Mouse (Mus musculus): ENCODE data around the gene Amigo2.
"Not testable (repeated sequence)": the region's sequence is repeated elsewhere in the genome, so short reads cannot be mapped to it uniquely, and the experiment has no call there.

The Amigo2 gene

GRCm38 (mm10) chr15:97212501-97213477, 34.3 kb downstream of the Amigo2 start:
- DNase-seq: no peak

GRCm38 (mm10) chr15:97209754-97210153, 37.3 kb downstream of the Amigo2 start:
- DNase-seq: not testable (repeated sequence)

- no peak for DNase-seq
Measured at GRCm38 (mm10) chr15:97206506-97206905, 40.6 kb downstream of the Amigo2 start.

GRCm38 (mm10) chr15:97205776-97206175, 41.3 kb downstream of the Amigo2 start:
- DNase-seq: no peak

GRCm38 (mm10) chr15:97204889-97205288, 42.2 kb downstream of the Amigo2 start:
- DNase-seq: no peak

GRCm38 (mm10) chr15:97196644-97197043, 50.4 kb downstream of the Amigo2 start:
- no peak for DNase-seq

GRCm38 (mm10) chr15:97195628-97196027, 51.5 kb downstream of the Amigo2 start:
- peak; percentile 28 to 42 for DNase-seq

Data from kidney, postnatal 4 days (tissue).